Mouse (Mus musculus): ENCODE measurements around the gene Abcc9. TPM values are rescaled to one million over a fixed set of nuclear protein-coding genes. Genes with fewer than 3 reads are reported as not detected.
"Not testable (repeated sequence)": the region's sequence is repeated elsewhere in the genome, so short reads cannot be mapped to it uniquely, and the experiment has no call there.

Abcc9 gene
- polyA plus RNA-seq, 1 experiment: 7.2 TPM

DNA sequence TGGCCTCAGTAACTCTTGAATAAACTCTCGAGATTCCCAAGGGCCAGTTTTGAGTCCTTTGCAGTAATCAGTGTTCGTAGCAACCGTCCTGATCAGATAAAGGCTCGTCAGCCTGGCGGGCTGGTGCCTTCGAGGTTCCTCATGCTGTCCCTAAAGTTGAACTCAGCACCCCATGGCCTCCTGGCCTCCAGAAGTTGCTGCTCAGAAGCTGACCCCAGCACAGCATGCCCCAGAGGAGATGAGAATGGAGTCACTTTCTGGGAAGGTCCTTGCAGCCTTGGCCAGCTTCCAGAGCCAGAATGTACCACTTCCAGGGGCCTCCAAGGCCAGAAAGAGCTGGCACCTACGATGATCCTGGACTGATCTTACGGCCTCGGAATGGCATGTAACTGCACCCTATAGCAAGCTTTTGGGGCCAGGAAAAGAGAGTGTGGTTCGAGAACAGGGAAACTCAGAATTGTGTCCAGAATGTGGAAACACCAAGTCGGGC, 1.4 kb upstream of the Abcc9 start:
- DNase-seq (ENCODE audit: low read depth): no peak

GRCm38 (mm10) chr6:142701161-142701560, 954 bp downstream of the Abcc9 start:
- DNase-seq (ENCODE audit: low read depth): no peak

- DNase-seq (ENCODE audit: low read depth): no peak
These were observed 1.4 kb downstream of the Abcc9 start for GRCm38 (mm10) chr6:142700753-142701152.

GRCm38 (mm10) chr6:142692085-142692484, 10.0 kb downstream of the Abcc9 start:
- DNase-seq (ENCODE audit: low read depth): no peak

DNA sequence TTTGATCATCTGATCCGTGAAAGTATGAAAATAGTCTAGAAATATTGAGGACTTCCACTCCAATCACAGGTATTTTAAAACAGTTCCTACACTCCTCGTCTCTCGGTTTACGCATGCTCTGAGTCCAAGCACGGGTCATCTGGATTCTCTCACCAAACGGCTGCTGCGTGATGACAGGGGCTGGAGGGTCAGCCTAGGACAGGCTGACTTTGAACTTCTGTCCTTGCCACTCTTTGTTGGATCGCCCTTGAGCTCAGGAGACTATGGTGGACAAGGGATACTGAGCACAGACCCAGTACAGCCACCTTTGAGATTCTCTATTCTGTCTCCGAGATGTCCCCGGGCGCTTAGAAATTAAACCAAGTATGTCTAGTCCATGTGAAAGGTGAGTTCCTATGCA, 12.4 kb downstream of the Abcc9 start:
- no peak for DNase-seq (ENCODE audit: low read depth)

DNA sequence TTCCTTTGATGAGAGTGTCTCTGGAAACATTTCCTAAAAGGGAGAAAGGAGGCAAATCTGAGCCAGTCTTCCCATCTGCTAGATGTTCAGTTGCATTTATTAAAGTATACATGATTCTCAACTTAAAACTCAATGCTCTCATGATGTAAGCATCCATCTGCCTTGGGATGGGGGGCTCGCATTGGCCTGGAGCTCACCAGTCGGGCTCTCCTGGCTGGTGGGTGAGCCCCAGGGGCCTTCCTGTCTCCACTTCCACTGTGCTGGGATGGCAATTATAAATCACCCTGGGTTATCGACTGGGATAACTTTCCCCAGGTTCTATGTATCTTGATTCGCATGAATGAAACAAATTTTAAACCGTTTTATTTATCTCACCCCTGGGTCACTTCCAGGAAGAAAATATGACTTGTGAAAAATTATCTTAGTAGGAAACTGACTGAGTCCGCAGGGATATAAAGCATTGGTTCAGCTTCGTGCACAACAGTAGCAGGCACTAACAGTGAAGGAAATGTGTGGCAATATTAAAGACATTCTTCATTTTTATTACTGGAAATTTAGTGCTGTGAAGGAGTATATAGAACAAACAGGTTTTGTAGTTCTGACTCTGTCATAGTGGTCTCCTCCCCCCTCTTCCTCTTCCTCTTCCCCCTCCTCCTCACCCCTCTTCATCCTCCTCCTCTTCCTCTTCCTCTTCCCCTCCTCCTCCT, 19.0 kb downstream of the Abcc9 start:
- no peak for DNase-seq (ENCODE audit: low read depth)

- DNase-seq (ENCODE audit: low read depth): no peak
These were observed 32.1 kb downstream of the Abcc9 start for GRCm38 (mm10) chr6:142670021-142670420.

GRCm38 (mm10) chr6:142669343-142669742, 32.8 kb downstream of the Abcc9 start:
- no peak for DNase-seq (ENCODE audit: low read depth)

GRCm38 (mm10) chr6:142668831-142669230, 33.3 kb downstream of the Abcc9 start:
- no peak for DNase-seq (ENCODE audit: low read depth)

GRCm38 (mm10) chr6:142668419-142668766, 33.7 kb downstream of the Abcc9 start:
- peak; percentile 47 for DNase-seq (ENCODE audit: low read depth)

DNA sequence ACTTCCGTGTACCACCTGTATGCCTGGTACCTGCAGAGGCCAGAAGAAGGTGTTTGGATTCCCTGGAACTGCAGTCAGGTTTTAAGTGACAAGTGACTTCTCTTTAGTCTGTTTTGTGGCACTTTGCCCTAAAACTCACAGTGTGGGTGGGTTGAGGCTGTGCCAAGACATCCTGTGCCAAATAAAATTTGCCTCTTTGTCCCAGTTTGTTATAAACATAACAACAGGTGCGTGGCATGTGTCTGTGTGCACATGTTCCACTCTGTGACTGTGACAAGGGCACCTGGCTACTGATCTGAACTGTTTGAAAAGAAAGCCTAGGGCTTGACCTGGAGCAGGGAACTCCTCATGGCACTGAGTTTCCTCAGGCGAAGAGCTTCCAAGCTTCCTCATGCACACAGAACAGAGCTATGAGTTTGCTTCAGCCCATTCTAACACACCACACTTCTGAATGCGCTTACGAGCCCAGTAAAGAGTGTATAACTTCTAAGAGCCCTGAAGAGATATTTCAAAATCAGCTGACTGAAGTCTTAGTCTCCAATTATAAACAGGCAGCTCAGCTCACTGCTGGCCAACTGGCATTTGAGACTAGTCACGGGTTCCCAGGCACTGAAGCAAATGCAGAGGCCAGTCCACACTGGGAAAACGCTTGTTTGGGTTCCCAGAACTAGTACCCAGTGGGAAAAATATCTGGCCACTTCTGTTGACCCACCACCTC, 34.3 kb downstream of the Abcc9 start:
- peak; percentile 52 for DNase-seq (ENCODE audit: low read depth)

GRCm38 (mm10) chr6:142662056-142662455, 40.1 kb downstream of the Abcc9 start:
- not testable (repeated sequence) for DNase-seq (ENCODE audit: low read depth)

DNA sequence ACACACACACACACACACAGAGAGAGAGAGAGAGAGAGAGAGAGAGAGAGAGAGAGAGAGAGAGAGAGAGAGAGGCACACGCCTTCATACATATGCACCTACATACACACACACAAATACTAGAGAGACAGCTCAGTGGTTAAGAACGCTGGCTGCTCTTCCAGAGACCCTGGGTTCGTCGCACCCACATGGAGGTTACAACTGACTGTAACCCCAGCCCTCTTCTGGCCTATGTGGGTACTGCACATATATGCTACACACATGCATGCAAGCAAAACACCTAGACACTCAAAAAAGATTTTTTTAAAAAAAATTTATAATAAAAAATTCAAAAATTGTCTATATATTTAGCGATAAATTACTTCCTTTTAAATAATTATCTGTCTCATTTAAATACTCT, 43.1 kb downstream of the Abcc9 start:
- no peak for DNase-seq (ENCODE audit: low read depth)

GRCm38 (mm10) chr6:142654561-142654960, 47.6 kb downstream of the Abcc9 start:
- no peak for DNase-seq (ENCODE audit: low read depth)

- no peak for DNase-seq (ENCODE audit: low read depth)
These were observed 49.9 kb downstream of the Abcc9 start for GRCm38 (mm10) chr6:142652175-142652574.

GRCm38 (mm10) chr6:142649331-142649730, 52.8 kb downstream of the Abcc9 start:
- DNase-seq (ENCODE audit: low read depth): no peak

DNA sequence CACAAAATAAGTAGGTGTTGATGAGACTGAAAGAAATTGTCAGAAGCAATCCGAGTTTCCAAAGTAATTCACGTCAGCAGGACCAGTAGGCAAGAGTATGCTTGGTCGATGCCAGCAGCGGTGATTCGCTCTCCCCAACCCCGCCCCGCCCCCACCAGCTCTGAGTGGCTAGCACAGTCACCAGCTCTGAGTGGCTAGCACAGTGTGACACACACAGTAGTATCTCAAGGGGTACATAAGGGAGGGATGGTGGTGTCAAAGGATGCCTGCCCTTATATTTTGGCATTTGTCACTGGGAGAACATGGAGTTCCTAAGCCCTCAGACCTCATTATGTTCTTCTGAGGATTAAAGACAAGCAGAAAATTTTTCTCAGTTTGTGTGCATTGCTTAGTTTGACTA, 56.6 kb downstream of the Abcc9 start:
- no peak for DNase-seq (ENCODE audit: low read depth)

DNA sequence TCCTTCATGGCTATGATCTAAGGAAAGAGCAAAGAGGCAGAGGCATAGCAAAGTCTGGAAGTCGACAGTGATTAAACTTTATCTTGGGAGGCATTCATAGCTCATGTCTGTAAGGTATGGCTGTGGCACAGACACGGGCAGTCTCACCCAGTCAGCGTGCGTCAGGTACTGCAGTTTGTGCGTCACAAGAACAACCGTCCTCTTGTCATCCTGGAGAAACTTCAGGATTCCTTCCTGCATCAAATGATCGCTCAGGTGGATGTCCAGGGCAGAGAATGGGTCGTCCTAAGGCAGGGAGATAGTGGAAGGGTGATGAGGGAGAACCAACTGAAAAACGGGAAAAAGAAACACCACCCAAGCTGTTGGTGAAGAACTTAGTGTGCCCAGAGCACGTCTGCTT, 62.8 kb downstream of the Abcc9 start:
- DNase-seq (ENCODE audit: low read depth): no peak

GRCm38 (mm10) chr6:142635654-142636053, 66.5 kb downstream of the Abcc9 start:
- DNase-seq (ENCODE audit: low read depth): no peak

DNA sequence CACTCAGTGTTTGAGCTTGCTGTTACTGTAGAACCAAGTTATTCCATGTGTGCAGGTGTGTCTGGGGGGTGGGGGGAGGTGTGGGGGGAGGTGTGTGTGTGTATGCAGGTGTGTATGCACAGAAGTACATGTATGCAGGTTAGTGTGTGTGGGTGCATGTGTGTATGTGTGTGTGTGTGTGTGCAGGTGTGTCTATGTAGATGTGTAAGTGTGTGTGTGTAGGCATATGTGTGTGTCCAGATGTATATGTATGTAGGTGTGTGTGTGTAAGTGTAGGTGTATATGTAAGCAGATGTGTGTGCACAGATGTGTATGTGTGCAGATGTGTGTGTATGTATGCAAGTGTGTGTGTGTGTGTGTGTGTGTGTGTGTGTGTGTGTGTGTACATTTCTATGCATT, 66.9 kb downstream of the Abcc9 start:
- DNase-seq (ENCODE audit: low read depth): no peak

DNA sequence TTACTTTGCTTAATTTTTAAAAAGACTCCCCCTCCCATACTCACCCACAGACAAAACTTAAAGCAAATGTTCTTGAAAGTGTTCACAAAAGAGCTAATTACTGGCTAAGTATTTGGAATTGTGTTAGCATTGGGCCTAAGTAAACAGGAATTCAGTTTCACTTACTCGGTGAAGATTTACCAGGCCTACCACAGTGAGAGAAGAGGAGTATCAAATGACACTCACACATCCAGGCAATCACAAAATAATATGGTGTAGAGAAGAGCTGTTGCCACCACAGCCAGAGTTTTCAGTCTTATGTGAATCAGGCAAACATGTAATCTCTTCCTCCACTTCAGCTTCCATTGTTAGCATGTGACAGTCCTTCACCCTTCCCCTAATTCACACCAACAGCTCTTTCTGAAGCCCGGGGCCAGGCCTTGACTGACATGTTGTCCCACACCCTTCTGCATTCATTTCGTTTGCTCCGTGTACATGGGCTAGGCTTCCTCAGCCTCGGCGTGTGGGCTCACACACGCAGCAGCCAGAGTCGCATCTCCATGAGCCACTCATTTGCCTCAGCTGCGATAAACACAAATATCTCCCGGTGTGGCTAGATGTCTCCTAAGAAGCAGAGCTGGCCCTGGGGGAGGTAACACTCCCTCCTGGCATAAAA, 67.5 kb downstream of the Abcc9 start:
- no peak for DNase-seq (ENCODE audit: low read depth)

DNA sequence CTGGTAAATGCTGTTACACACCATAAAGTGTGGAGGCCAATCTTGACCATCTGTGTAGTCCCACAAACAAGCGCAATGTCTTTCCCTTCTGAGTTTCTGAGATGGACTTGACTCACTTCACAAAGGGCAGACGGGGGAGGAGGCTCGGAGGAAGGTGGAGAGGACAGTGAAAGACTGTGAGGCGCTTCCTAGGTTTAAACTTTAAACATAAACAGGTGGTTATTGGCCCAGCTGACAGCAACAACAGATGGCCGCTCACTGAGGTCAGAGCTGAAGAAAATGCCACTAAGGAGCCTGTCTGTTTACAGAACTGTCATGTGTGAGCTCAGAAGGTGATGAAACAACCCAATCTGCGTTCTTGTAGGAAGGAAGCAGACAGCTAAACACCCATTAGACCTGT, 78.8 kb downstream of the Abcc9 start:
- DNase-seq (ENCODE audit: low read depth): no peak

DNA sequence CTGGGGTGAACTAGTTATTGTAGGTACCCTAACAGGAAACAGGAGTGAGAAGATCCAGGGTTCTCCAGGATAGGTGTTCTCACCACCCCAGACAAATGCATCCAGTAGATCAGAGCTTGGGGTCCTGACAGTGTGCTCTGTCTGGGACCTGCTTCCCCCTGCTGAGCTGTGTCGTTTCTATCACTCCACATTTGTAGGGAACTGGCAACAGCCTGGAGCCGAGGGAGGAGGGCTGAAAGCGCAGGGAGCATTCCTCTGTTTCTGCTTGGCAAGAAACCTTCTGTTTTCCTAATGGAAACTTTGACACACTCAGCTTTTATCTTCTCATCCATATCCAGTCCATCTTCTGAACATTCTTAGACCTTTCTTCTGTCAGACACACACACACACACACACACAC, 85.5 kb downstream of the Abcc9 start:
- DNase-seq (ENCODE audit: low read depth): no peak
